Mouse (Mus musculus): ENCODE data around the gene Sh3tc1. TPM values are rescaled to one million over a fixed set of nuclear protein-coding genes. Genes with fewer than 3 reads are reported as not detected.

The Sh3tc1 gene
- polyA plus RNA-seq, 2 experiments = 2.9 to 5.2 TPM

GRCm38 (mm10) chr5:35659503-35659902, 80.3 kb downstream of the Sh3tc1 start:
- DNase-seq (ENCODE audit: low spot score) (no peak), ATAC-seq (ENCODE audit: low FRiP score, low read depth) (peak; percentile 30; the same call in 1 of the 2 replicates)
- WGBS = 47% methylated on average over 3 of the region's 3 CpGs
- no peak overlapping the region for H3K4me2 ChIP-seq (replicated peaks; ENCODE audit: low read depth, low read length, severe bottlenecking)
- no peak overlapping the region for H3K4me3 ChIP-seq (replicated peaks; ENCODE audit: low read length)
- TF ChIP-seq POLR2A (IDR thresholded peaks at IDR 0.05; ENCODE audit: borderline replicate concordance, extremely low read depth, insufficient read depth, insufficient read length) = no peak
- H3K4me1 ChIP-seq (ENCODE audit: control insufficient read depth, insufficient read depth, low read length) = no peaks in the 10 kb centered on the region
- no peaks in the 10 kb centered on the region for H3K9me3 ChIP-seq (ENCODE audit: control insufficient read depth, low read length)
- no peaks in the 10 kb centered on the region for H3K27me3 ChIP-seq (ENCODE audit: control insufficient read depth, insufficient read depth, low read length)
- no peak overlapping the region for H3K27ac ChIP-seq (replicated peaks; ENCODE audit: low read depth, low read length)
- H3K36me3 ChIP-seq (ENCODE audit: control insufficient read depth, insufficient read depth, low read length) = no peaks in the 10 kb centered on the region
- H3K9ac ChIP-seq (ENCODE audit: low read depth, low read length, severe bottlenecking) = no peak overlapping the region

- no peaks in the 10 kb centered on the region for H3K27me3 ChIP-seq (ENCODE audit: control insufficient read depth, insufficient read depth, low read length)
- no peak overlapping the region for H3K27ac ChIP-seq (replicated peaks; ENCODE audit: low read depth, low read length)
- H3K9ac ChIP-seq (ENCODE audit: low read depth, low read length, severe bottlenecking) = no peak overlapping the region
- H3K4me1 ChIP-seq (ENCODE audit: control insufficient read depth, insufficient read depth, low read length) = no peaks in the 10 kb centered on the region
- ATAC-seq (ENCODE audit: low FRiP score, low read depth) (no peak), DNase-seq (ENCODE audit: low spot score) (no peak)
- TF ChIP-seq POLR2A (IDR thresholded peaks at IDR 0.05; ENCODE audit: borderline replicate concordance, extremely low read depth, insufficient read depth, insufficient read length) = no peak
- H3K9me3 ChIP-seq (ENCODE audit: control insufficient read depth, low read length) = no peaks in the 10 kb centered on the region
- H3K4me3 ChIP-seq (replicated peaks; ENCODE audit: low read length) = no peak overlapping the region
- WGBS = 88% methylated on average over 10 of the region's 10 CpGs
- H3K4me2 ChIP-seq (replicated peaks; ENCODE audit: low read depth, low read length, severe bottlenecking) = no peak overlapping the region
- H3K36me3 ChIP-seq (ENCODE audit: control insufficient read depth, insufficient read depth, low read length) = no peaks in the 10 kb centered on the region
Measured at GRCm38 (mm10) chr5:35655753-35656485, 83.9 kb downstream of the Sh3tc1 start.

GRCm38 (mm10) chr5:35653743-35654395, 85.9 kb downstream of the Sh3tc1 start:
- H3K4me2 ChIP-seq (replicated peaks; ENCODE audit: low read depth, low read length, severe bottlenecking) = no peak overlapping the region
- no peak for TF ChIP-seq POLR2A (IDR thresholded peaks at IDR 0.05; ENCODE audit: borderline replicate concordance, extremely low read depth, insufficient read depth, insufficient read length)
- no peaks in the 10 kb centered on the region for H3K27me3 ChIP-seq (ENCODE audit: control insufficient read depth, insufficient read depth, low read length)
- no peak for DNase-seq (ENCODE audit: low spot score)
- H3K4me3 ChIP-seq (replicated peaks; ENCODE audit: low read length) = no peak overlapping the region
- H3K9me3 ChIP-seq (ENCODE audit: control insufficient read depth, low read length) = no peaks in the 10 kb centered on the region
- 64% methylated on average over 9 of the region's 9 CpGs for WGBS
- H3K4me1 ChIP-seq (ENCODE audit: control insufficient read depth, insufficient read depth, low read length) = no peaks in the 10 kb centered on the region
- no peak overlapping the region for H3K27ac ChIP-seq (replicated peaks; ENCODE audit: low read depth, low read length)
- H3K9ac ChIP-seq (ENCODE audit: low read depth, low read length, severe bottlenecking) = no peak overlapping the region
- ATAC-seq (ENCODE audit: low FRiP score, low read depth) = no peak
- H3K36me3 ChIP-seq (ENCODE audit: control insufficient read depth, insufficient read depth, low read length) = no peaks in the 10 kb centered on the region

GRCm38 (mm10) chr5:35652872-35653271, 86.9 kb downstream of the Sh3tc1 start:
- no peak overlapping the region for H3K4me3 ChIP-seq (replicated peaks; ENCODE audit: low read length)
- DNase-seq (ENCODE audit: low spot score) (no peak), ATAC-seq (ENCODE audit: low FRiP score, low read depth) (no peak)
- H3K9me3 ChIP-seq (ENCODE audit: control insufficient read depth, low read length) = no peaks in the 10 kb centered on the region
- no peaks in the 10 kb centered on the region for H3K27me3 ChIP-seq (ENCODE audit: control insufficient read depth, insufficient read depth, low read length)
- H3K9ac ChIP-seq (ENCODE audit: low read depth, low read length, severe bottlenecking) = no peak overlapping the region
- no peak for TF ChIP-seq POLR2A (IDR thresholded peaks at IDR 0.05; ENCODE audit: borderline replicate concordance, extremely low read depth, insufficient read depth, insufficient read length)
- H3K27ac ChIP-seq (replicated peaks; ENCODE audit: low read depth, low read length) = no peak overlapping the region
- H3K4me2 ChIP-seq (replicated peaks; ENCODE audit: low read depth, low read length, severe bottlenecking) = no peak overlapping the region
- 91% methylated on average over 13 of the region's 13 CpGs for WGBS
- no peaks in the 10 kb centered on the region for H3K4me1 ChIP-seq (ENCODE audit: control insufficient read depth, insufficient read depth, low read length)
- no peaks in the 10 kb centered on the region for H3K36me3 ChIP-seq (ENCODE audit: control insufficient read depth, insufficient read depth, low read length)

- no peak for ATAC-seq (ENCODE audit: low FRiP score, low read depth)
- H3K36me3 ChIP-seq (ENCODE audit: control insufficient read depth, insufficient read depth, low read length) = no peaks in the 10 kb centered on the region
- TF ChIP-seq POLR2A (IDR thresholded peaks at IDR 0.05; ENCODE audit: borderline replicate concordance, extremely low read depth, insufficient read depth, insufficient read length) = no peak
- no peak for DNase-seq (ENCODE audit: low spot score)
- H3K9ac ChIP-seq (ENCODE audit: low read depth, low read length, severe bottlenecking) = no peak overlapping the region
- no peaks in the 10 kb centered on the region for H3K9me3 ChIP-seq (ENCODE audit: control insufficient read depth, low read length)
- no peak overlapping the region for H3K4me3 ChIP-seq (replicated peaks; ENCODE audit: low read length)
- H3K27ac ChIP-seq (replicated peaks; ENCODE audit: low read depth, low read length) = no peak overlapping the region
- H3K27me3 ChIP-seq (ENCODE audit: control insufficient read depth, insufficient read depth, low read length) = no peaks in the 10 kb centered on the region
- H3K4me2 ChIP-seq (replicated peaks; ENCODE audit: low read depth, low read length, severe bottlenecking) = no peak overlapping the region
- H3K4me1 ChIP-seq (ENCODE audit: control insufficient read depth, insufficient read depth, low read length) = no peaks in the 10 kb centered on the region
- WGBS = 84% methylated on average over 3 of the region's 3 CpGs
Measured at GRCm38 (mm10) chr5:35652319-35652718, 87.5 kb downstream of the Sh3tc1 start.
